Mouse (Mus musculus): Measurements from ENCODE around the gene Ptgfrn. TPM values are rescaled to one million over a fixed set of nuclear protein-coding genes. Genes with fewer than 3 reads are reported as not detected.

Gene Ptgfrn
- total and polyA plus RNA-seq, 3 experiments = 18.5 to 25.1 (median 19.4) TPM

DNA sequence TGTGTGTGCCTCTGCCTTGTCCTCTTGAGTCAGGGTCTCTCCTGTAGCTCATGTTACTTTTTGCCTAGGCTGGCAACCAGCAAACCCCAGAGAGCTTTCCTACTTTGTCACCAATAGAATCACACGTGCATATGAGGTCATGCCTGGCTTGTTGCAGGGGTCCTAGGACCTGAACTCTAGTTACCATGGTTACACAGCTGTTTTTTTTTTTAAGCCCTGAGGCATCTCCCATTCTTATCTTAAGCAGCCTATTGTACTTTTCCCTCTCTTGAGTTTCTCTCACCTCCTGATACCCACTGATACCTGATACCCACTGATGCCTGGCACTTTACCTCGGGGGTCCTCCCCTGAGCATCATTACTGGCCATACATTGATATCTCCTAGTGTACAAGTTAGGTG lies 110.3 kb downstream of the Ptgfrn start:
- Histone ChIP-seq H3K27me3 (ENCODE audit: control insufficient read depth, insufficient read depth, low read length) (no peaks in the 10 kb centered on the region), H3K4me3 (no peak overlapping the region), H3K9ac (ENCODE audit: low read depth, low read length) (no peak overlapping the region), H3K4me1 (ENCODE audit: control insufficient read depth, insufficient read depth, low read length) (peaks cover 7% of the 10 kb centered on the region), H3K36me3 (ENCODE audit: control insufficient read depth, insufficient read depth, low read length) (peaks cover 3% of the 10 kb centered on the region), H3K27ac (no peak overlapping the region), H3K79me2 (replicated peaks; ENCODE audit: control insufficient read depth, insufficient read depth, low read length) (no peaks in the 10 kb centered on the region)
- no peak for DNase-seq
- intact Hi-C loops (cut with DNase I) = loop anchor here (1.0 to 5.0 kb wide), 3 partner anchors 25 to 163 kb away; no protein-coding TSS in a partner anchor
- TF ChIP-seq POLR2A (IDR thresholded peaks at IDR 0.05; ENCODE audit: insufficient read depth, low read depth, low read length) (no peak), EP300 (IDR thresholded peaks at IDR 0.05; ENCODE audit: insufficient read depth, low read depth, low read length) (no peak), CTCF (IDR thresholded peaks at IDR 0.05) (no peak)
- 37% methylated on average over 2 of the region's 2 CpGs for WGBS

DNA sequence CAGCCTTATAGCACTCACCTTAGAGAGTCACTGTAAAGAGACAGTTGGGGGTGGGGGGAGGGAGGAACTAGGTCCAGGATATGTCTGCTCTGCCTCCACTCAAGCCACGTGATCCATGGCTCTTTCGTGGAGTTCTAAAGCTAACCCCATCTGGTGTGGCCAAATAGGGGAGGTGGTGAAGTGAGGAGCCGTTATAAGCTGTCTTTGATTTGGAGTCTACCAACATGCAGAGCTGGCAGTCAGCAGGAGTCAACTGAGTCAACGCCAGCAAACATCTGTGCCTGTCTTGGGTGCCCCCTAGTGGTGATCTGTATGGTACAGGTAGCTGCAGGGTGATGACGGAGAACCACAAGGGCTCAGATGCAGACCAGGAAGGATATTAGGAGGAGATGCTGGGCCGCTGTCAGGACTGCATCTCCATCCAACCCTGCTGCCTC lies 111.2 kb downstream of the Ptgfrn start:
- Histone ChIP-seq H3K79me2 (replicated peaks; ENCODE audit: control insufficient read depth, insufficient read depth, low read length) (no peaks in the 10 kb centered on the region), H3K27me3 (ENCODE audit: control insufficient read depth, insufficient read depth, low read length) (no peaks in the 10 kb centered on the region), H3K36me3 (ENCODE audit: control insufficient read depth, insufficient read depth, low read length) (peaks cover 3% of the 10 kb centered on the region), H3K4me3 (no peak overlapping the region), H3K9ac (ENCODE audit: low read depth, low read length) (no peak overlapping the region), H3K27ac (no peak overlapping the region), H3K4me1 (ENCODE audit: control insufficient read depth, insufficient read depth, low read length) (peaks cover 10% of the 10 kb centered on the region)
- intact Hi-C loops (cut with DNase I) = loop anchor here (1.0 to 5.0 kb wide), 3 partner anchors 25 to 163 kb away; no protein-coding TSS in a partner anchor
- WGBS = 20% methylated on average over 6 of the region's 6 CpGs
- DNase-seq = peak; percentile 68 to 72
- TF ChIP-seq POLR2A (IDR thresholded peaks at IDR 0.05; ENCODE audit: insufficient read depth, low read depth, low read length) = no peak
- TF ChIP-seq EP300 (IDR thresholded peaks at IDR 0.05; ENCODE audit: insufficient read depth, low read depth, low read length) = peak; percentile 66; the same call in 1 of the 2 replicates
- peak; percentile 91 for TF ChIP-seq CTCF (IDR thresholded peaks at IDR 0.05)

GRCm38 (mm10) chr3:100997785-100998570 lies 112.1 kb downstream of the Ptgfrn start:
- Histone ChIP-seq H3K79me2 (replicated peaks; ENCODE audit: control insufficient read depth, insufficient read depth, low read length) (no peaks in the 10 kb centered on the region), H3K36me3 (ENCODE audit: control insufficient read depth, insufficient read depth, low read length) (peaks cover 3% of the 10 kb centered on the region), H3K27ac (peak overlapping the region; percentile 38; the same call in 1 of the 2 replicates), H3K4me1 (ENCODE audit: control insufficient read depth, insufficient read depth, low read length) (peaks cover 15% of the 10 kb centered on the region), H3K27me3 (ENCODE audit: control insufficient read depth, insufficient read depth, low read length) (no peaks in the 10 kb centered on the region), H3K4me3 (no peak overlapping the region), H3K9ac (ENCODE audit: low read depth, low read length) (no peak overlapping the region)
- peak; percentile 30 to 67 for DNase-seq
- TF ChIP-seq EP300 (IDR thresholded peaks at IDR 0.05; ENCODE audit: insufficient read depth, low read depth, low read length) (peak; percentile 37; the same call in 1 of the 2 replicates), CTCF (IDR thresholded peaks at IDR 0.05) (no peak)
- intact Hi-C loops (cut with DNase I) = loop anchor here (5.0 kb wide), 2 partner anchors 74 to 164 kb away; no protein-coding TSS in a partner anchor
- WGBS = 40% methylated on average over 10 of the region's 10 CpGs

GRCm38 (mm10) chr3:100994252-100994651 lies 115.8 kb downstream of the Ptgfrn start:
- H3K79me2 ChIP-seq (replicated peaks; ENCODE audit: control insufficient read depth, insufficient read depth, low read length) = no peaks in the 10 kb centered on the region
- H3K4me3 ChIP-seq = no peak overlapping the region
- peaks cover 15% of the 10 kb centered on the region for H3K4me1 ChIP-seq (ENCODE audit: control insufficient read depth, insufficient read depth, low read length)
- no peak for DNase-seq
- H3K27me3 ChIP-seq (ENCODE audit: control insufficient read depth, insufficient read depth, low read length) = no peaks in the 10 kb centered on the region
- TF ChIP-seq POLR2A (IDR thresholded peaks at IDR 0.05; ENCODE audit: insufficient read depth, low read depth, low read length) (no peak), CTCF (IDR thresholded peaks at IDR 0.05) (no peak), EP300 (IDR thresholded peaks at IDR 0.05; ENCODE audit: insufficient read depth, low read depth, low read length) (no peak)
- H3K27ac ChIP-seq = peak overlapping the region; percentile 70
- 89% methylated on average over 4 of the region's 4 CpGs for WGBS
- peaks cover 3% of the 10 kb centered on the region for H3K36me3 ChIP-seq (ENCODE audit: control insufficient read depth, insufficient read depth, low read length)
- no peak overlapping the region for H3K9ac ChIP-seq (ENCODE audit: low read depth, low read length)
- intact Hi-C loops (cut with DNase I) = no loop called here

DNA sequence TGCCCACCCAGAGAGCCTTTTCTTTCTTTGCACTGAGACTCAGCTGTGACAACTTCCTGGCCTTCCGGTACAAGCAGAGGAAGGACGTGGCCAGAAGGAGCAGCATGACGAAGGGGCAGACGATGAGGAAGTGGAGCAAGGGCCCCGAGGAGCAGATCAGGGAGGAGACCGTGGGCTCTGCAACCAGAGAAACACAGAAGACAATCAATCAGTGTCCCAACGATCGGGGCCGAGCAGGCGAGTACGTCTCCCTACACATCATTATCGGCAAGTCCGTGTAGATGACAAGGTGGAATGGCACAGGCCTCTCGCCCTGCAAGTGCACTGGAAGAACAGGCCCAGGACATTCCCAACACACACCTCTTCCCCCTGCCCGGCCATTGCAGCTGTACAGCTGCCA lies 116.4 kb downstream of the Ptgfrn start:
- Histone ChIP-seq H3K27ac (peak overlapping the region; percentile 70), H3K9ac (ENCODE audit: low read depth, low read length) (no peak overlapping the region), H3K36me3 (ENCODE audit: control insufficient read depth, insufficient read depth, low read length) (peaks cover 3% of the 10 kb centered on the region), H3K27me3 (ENCODE audit: control insufficient read depth, insufficient read depth, low read length) (no peaks in the 10 kb centered on the region), H3K4me3 (0 out of 2 replicates have a peak overlapping the region, but pooled peaks have one; percentile 18), H3K79me2 (replicated peaks; ENCODE audit: control insufficient read depth, insufficient read depth, low read length) (no peaks in the 10 kb centered on the region), H3K4me1 (ENCODE audit: control insufficient read depth, insufficient read depth, low read length) (peaks cover 13% of the 10 kb centered on the region)
- DNase-seq = peak; percentile 64 to 67
- intact Hi-C loops (cut with DNase I) = no loop called here
- TF ChIP-seq CTCF (IDR thresholded peaks at IDR 0.05) (no peak), EP300 (IDR thresholded peaks at IDR 0.05; ENCODE audit: insufficient read depth, low read depth, low read length) (0 out of 2 replicates have a peak, but pooled peaks have one; percentile 37), POLR2A (IDR thresholded peaks at IDR 0.05; ENCODE audit: insufficient read depth, low read depth, low read length) (peak; percentile 46; the same call in 1 of the 2 replicates)
- WGBS = 27% methylated on average over 15 of the region's 15 CpGs

DNA sequence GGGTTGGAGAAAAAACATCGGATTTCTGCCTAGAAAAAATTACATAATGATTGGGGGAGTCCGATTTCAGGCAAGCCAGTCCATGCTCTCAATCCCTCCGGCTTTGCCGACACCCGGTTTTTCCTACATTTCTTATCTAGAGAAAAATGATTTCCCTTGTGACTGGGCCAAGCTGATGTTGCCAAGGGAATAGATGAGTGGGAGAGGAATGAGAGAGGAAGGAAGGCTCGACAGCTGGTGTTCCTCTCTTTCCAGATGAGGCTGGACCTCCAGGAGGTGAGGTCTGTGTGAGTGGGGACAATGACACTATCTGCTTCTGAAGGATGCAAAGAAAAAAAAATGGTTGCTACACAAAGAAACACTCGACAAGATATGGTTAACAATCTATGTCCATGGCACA lies 116.9 kb downstream of the Ptgfrn start:
- Histone ChIP-seq H3K27me3 (ENCODE audit: control insufficient read depth, insufficient read depth, low read length) (no peaks in the 10 kb centered on the region), H3K4me3 (no peak overlapping the region), H3K79me2 (replicated peaks; ENCODE audit: control insufficient read depth, insufficient read depth, low read length) (no peaks in the 10 kb centered on the region), H3K36me3 (ENCODE audit: control insufficient read depth, insufficient read depth, low read length) (no peaks in the 10 kb centered on the region), H3K27ac (peak overlapping the region; percentile 70), H3K4me1 (ENCODE audit: control insufficient read depth, insufficient read depth, low read length) (peaks cover 12% of the 10 kb centered on the region), H3K9ac (ENCODE audit: low read depth, low read length) (no peak overlapping the region)
- 30% methylated on average over 7 of the region's 7 CpGs for WGBS
- TF ChIP-seq CTCF (IDR thresholded peaks at IDR 0.05) = no peak
- no peak for TF ChIP-seq EP300 (IDR thresholded peaks at IDR 0.05; ENCODE audit: insufficient read depth, low read depth, low read length)
- no peak for TF ChIP-seq POLR2A (IDR thresholded peaks at IDR 0.05; ENCODE audit: insufficient read depth, low read depth, low read length)
- peak in 1 of 2 experiments; percentile 37 for DNase-seq
- intact Hi-C loops (cut with DNase I) = no loop called here

Other genes with a start within 250 kb of the Ptgfrn start
- 10 to 100 TPM in 1 of 2 experiments, 1 to 10 TPM in 1; 9.6 to 10.3 TPM for gene Trim45, start 188.1 kb downstream of the Ptgfrn start, total RNA-seq (2021)
- gene Trim45, start 188.1 kb downstream of the Ptgfrn start, polyA plus RNA-seq (2012; rRNA removed) = 2.5 and 2.7 TPM in 2 replicates
- gene Ttf2, start 140.6 kb downstream of the Ptgfrn start, total RNA-seq (2021) = 1 to 10 TPM; 1.8 to 2.0 TPM
- gene Ttf2, start 140.6 kb downstream of the Ptgfrn start, polyA plus RNA-seq (2012; rRNA removed) = 1.6 and 2.6 TPM in 2 replicates
- under 1 TPM; 0.13 to 0.23 TPM for gene Cd101, start 80.7 kb downstream of the Ptgfrn start, total RNA-seq (2021)
- 0.41 and 0.50 TPM in 2 replicates for gene Cd101, start 80.7 kb downstream of the Ptgfrn start, polyA plus RNA-seq (2012; rRNA removed)
- gene Cd2, start 177.7 kb upstream of the Ptgfrn start, total RNA-seq (2021) = 1 to 10 TPM in 1 of 2 experiments, under 1 TPM in 1; 0.84 to 1.1 TPM
- gene Cd2, start 177.7 kb upstream of the Ptgfrn start, polyA plus RNA-seq (2012; rRNA removed) = 0.76 and 1.7 TPM in 2 replicates